Mouse (Mus musculus): ENCODE results near the gene Olfr652.

DNA sequence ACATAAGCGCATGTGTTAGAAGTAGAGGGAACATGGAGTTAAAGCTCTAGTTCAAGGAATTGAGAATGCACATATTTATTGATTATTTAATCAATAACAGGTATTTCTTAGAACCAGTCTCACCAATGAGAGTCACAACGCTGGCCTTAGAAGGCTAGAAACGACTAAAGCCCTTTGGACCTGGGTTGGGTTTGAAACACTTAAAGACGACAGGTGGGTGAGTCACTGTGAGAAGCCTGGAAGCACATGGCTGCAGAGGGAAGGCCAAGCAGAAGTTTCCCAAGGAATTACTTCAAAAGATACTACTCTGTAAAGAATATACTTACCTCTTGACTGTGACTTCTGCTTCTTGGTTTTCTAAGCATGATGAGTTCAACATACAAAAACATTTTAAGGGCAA lies 20.1 kb downstream of the Olfr652 start:
- no peak for TF ChIP-seq CTCF (IDR thresholded peaks at IDR 0.05; ENCODE audit: low read depth)
- TF ChIP-seq EP300 (IDR thresholded peaks at IDR 0.05; ENCODE audit: low read depth): no peak
